Mouse (Mus musculus) right cerebral cortex, postnatal 36 days (tissue): ENCODE measurements around the gene Oxnad1.
"Not testable (repeated sequence)": the region's sequence is repeated elsewhere in the genome, so short reads cannot be mapped to it uniquely, and the experiment has no call there.

Source experiments
- DNase-seq, 2 experiments: peaks; one replicate each; pipeline ENCODE4 v3.0.0; 2022; ENCODE audit warnings: low spot score in 2 of 2, mixed read lengths in 1 of 2

Oxnad1 gene

DNA sequence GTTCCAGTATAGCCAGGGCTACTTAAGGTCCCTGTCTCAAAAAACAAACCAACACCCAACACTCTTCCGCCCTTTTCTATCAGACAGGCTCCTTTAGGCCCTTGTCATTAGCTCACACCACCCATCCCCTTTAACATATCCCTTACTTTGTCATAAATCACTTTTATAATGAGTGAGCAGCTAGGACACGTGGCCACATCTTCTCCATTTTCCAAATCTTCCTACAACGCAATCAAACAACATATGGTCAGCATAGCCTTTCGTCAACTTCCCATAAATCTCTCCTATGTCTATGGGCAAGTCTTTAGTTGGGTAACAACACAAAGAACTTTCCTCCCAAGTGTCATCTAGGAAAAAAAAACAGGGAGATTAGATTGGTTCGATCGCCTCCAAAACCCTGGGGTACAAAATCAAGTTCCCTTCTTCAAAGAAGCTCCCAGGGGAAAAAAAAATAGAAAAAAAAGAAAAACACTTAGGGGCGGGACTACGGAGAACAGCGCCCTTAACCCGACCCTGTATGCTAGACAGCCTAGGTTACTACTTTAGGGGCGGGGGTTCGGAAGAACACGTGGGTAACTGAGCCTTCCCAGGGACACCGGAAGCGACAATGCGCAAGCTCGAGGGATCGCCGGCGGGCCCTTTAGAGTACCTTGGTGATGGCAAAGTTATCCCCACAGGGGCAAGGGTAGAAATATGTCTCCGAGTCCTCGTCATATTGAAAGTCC lies at the start of gene Oxnad1:
TSS of gene Oxnad1 (plus strand) at position 614 of the 725 bp plus-strand sequence.
- no peak for DNase-seq

DNA sequence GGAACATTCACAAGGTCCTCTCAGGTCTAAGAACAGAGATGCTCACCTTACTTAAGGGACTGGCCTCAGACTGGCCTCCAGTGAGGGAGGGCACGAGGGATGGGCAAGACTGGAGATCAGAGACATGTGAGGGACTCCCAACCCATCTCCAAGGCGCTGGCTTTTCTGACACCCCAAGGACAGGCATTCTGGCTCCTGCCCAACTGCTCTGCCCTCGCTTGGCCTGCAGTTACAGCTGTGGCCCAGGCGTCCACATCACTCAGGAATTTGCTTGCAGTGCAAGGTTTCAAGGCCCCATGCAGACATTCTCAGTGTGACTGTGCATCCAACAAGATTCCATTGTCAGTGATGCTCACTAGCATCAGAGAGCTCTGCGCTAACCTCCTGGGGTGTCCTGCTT lies 48.7 kb upstream of the Oxnad1 start:
- DNase-seq = no peak

DNA sequence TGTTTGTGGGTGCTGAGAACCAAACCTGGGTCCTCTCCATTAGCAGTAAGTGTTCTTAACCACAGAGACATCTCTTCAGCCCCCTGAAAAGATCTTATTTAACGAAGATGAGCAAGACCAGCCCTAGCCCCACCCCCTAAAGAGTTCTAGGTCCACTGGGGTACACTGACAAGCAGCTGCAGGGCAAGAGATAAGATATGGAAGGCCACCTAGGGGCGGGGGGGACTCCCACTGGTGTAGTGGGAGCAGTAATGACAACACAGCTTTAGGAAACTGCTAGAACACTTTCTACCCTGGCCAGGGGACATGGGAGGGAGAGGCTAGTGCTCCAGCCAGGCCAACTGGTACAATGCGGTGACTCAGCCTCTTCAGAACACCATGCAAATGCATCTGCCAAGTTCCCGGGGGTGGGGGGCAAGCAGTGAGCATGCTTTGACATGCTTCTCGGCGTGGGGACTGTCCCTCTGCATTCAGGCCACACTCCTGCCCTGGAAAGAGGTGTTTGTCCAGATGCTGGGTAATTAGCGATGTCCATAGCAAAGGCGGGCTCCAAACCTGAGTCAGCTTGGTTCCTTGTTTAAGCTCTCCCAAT lies 47.4 kb upstream of the Oxnad1 start:
- no peak for DNase-seq

DNA sequence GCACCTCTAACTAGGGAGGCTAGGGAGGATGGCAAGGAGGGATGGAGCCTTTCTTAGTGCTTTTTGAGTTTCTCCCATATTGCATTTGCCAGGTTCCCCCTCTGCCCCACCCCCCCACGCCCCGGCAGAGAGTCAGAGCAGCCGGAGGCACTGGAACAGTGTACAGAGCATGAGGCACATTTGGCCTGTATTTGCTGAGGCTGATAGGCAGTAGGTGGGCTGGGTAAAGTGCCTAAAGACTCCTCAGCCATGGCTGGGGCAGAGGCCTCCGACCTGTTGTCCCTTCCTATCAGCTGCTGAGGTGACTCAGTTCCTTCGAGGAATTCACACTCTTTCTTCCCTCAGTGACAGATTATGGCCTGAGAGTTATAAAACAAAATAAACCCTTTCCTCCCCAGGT lies 43.1 kb upstream of the Oxnad1 start:
- no peak for DNase-seq

DNA sequence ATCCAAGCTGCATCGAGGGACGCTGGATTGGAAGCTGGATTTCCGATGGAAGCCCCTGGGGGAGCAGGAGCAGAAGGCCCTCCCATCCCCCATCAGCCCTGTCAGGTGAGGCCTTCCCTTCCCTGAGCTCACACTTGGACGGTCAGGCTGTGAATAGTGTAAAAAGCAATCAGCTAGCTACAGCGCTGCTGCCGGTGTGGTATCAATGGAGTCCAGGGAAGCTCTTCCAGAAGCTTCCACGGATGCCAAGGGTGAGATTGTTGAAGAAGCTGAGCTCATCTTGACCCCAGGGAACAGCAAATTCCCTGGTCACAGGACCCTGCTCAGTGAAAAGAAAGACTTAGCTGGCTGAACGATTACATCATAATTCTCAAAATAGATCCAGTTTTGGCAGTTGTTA lies 38.8 kb upstream of the Oxnad1 start:
- DNase-seq = no peak

DNA sequence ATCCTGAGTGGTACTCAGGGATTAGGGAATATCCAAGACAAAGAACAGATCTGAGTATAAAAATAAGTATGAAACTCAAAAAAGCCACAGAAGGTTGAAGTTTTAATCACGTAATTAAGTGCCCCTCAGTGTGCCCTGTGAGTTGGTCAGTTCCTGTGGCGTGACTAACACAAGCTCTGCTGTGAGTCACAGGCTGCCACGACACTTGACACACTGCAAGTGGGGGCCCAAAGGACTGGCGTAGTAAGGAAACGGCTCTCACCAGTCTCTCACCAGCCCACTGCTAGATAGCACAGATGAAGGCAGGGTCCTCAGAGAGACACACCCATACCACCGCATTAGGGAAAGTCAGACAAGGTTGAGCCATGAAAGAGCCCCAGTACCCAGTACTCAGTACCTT lies 35.0 kb upstream of the Oxnad1 start:
- DNase-seq = no peak

DNA sequence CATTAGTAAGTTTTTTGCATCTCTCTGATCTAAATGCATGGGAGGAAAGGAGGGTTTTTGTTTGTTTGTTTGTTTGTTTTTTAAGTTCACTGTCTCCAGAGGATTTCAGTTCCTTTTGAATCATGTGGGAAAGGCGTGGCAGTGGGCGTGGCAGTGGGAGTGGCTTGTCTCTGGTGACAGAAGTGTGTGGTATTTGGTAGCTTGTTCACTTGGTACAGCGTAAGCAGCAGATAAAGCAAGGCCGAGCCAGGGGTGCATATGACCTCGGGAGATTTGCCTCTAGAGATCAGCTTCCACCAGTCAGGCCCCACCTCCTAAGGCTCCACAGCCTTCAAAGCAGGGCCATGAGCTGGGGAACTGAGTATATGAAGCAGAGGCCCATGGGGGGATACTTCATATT lies 31.3 kb upstream of the Oxnad1 start:
- no peak for DNase-seq

DNA sequence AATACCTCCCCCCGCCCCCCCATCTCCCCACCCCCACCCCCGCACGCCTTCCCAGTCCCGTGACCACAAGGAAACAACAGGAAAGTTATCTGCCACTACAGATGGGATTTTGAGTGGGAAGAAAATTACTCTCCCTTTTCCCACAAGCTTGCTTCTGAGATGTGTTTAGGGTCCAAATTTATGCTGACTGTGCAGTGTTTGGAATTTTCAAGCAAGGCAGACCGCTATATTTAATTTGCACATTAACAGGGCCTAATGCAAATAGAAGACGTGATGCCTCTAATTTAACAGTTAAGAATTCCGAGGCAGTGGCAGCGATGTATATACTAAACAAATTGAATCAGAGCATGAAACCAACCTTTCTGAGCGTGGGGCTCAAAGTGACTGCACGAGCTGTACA lies 30.4 kb upstream of the Oxnad1 start:
- no peak for DNase-seq

DNA sequence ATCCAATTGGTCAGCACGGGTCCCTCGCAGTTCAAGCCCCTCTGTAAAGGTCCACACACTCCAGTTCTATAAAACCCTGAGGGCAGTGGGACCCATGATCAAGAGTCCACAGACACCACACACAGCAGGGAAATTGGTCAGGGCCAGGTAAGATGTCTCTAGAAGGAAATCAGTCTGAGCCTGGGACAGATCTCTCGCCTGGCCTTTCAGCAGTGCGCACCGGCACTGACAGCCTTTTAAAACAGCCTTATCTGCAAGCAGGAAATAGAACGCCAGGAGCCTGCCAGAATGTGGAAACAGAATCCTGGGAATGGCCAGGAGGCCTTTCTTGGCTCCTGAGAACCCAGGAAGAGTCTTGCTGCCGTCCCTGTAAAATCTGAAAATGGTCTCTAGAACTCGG lies 29.4 kb upstream of the Oxnad1 start:
- no peak for DNase-seq

DNA sequence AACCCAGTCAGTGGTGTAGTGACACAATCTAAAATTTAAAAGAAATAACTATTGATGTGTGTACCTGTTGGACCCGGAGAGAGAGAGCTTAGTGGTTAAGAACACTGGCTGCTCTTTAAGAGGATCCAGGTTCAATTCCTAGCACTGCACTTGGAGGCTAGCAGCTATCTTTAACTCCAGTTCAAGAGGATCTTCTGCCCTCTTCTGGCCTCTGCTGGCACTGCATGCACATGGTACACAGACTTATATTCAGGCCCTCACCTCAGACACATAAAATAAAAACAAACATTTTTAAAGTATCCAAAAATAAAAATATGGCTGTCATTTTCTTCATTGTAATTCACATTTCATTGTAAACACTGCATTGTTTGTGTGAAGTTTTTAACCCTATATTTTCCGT lies 28.5 kb upstream of the Oxnad1 start:
- no peak for DNase-seq

DNA sequence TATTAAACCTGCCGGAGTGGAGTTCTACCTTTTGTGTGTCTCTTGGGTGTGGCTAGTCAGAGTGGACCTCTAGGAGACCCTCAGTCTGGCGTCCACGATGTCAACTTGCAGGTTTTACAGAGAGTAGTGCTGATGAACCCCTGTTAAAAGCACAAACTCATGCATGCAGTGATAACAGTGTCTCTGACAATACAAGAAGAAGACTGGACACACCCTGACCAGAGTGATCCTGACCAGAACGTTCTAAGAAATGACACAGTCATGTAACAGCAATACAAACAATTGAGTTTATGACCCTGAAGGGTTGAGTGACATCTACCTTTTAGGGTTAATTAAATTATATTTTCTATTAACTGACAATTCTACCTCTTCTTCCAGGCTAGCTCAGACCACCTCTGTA lies 27.5 kb upstream of the Oxnad1 start:
- no peak for DNase-seq

DNA sequence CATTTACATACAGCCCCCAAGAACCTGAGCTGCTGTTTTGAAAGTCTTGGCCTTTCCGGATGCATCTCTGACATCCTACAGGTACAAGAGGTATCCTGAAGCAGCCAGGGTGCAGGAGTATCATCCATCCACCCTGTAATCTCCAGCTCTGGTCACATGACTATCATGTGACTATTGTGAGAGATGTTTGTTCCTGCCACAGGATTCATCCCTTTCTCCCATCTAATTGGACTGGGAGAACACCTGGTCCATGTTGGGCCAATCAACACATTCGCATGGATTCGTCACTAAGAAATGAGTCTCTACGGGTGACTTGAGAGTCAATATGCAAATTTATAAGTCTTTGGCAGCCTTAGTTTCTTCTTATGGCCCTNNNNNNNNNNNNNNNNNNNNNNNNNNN lies 23.8 kb upstream of the Oxnad1 start:
- DNase-seq = no peak

DNA sequence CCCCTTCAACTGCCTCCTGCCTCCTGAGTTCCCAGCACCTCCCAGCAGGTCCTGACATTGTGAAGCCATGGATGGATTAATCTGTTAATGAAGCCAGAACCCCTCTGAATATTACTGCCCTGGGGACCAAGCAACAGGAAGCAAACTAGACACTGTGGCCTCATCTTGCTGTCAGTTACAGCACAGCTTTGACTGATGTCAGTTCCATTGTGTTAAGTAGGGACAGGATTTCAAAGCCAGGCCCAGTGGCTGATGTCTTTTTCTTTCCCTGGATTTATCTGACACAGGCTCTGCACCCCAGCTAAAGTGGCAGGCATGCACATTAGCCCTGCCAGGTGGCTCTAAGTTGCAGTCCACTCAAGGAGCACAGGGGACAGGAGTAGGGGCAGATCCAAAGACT lies 12.4 kb upstream of the Oxnad1 start:
- DNase-seq = no peak

DNA sequence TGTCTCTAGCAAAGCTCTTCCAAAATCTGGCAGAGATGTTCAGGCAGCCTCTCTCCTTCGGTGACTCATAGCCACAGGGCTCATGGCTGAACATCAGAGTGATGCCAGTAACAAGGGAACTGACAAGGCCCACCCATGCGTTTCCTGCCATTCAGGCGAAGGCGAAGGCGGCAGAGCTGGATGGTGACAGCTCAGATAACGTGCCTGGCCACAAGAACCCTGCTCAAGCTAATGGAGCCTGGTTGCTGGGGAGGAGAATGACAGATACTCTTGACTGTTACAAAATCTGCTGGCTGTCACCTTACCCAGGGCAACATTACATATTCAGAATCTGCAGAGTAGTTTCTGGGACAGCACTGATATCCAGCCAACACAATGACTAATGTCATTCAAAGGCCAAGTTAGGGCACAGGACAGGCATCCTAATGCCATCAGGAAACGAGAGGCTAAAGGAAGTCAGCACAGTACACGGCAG lies 11.9 kb upstream of the Oxnad1 start:
- DNase-seq = peak; percentile 64 to 72

DNA sequence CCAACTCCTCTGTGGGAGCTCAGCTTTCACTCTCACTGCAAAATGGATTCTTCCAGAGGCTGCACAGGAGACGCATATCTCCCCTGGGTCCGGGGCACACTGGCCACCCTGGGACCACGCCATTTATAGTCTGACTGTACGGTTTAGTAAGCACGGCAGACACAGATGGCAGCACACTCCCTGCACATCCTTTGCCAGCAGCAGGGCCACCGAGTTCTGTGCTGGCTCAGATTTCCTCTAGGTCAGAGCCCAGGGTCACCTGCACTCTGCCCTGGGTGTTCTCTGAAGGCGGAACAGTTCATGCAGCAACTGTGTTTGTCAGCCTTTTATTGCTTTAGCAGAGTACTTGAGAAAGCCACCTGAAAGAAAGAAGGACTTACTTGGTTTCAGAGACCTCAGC lies 11.3 kb upstream of the Oxnad1 start:
- DNase-seq = no peak

DNA sequence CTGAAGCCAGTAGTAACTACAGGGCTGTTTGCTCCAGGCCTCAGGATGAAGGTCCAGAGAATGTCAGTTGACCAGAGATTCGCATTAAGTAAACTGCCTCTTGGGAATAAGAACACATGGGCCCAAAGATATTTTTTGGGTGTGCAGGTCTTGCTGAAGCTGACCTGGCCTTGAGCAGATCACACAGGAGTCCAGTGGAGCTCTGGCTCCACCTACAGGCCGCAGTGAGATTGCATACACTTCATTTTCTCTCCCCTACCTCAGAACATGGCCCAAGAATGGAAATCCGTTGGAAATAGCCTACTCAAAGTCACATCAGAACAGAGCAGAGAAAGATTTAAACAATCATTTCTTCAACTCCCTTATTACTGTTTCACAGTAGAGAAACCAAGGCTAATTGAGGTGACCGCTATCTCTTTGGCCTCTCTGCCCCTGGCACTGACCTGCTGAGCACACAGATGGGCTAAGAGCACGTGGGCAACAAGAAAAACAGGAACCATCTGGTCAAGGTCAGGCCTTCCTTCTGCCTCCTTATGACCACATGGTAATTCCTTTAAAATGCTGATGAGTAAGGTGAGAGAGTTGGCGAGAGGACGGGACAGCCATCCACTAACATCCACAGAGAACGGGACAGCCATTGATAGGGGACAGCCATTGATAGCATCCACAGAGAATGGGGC lies 8.1 kb upstream of the Oxnad1 start:
- DNase-seq = peak in 1 of 2 experiments; percentile 18

DNA sequence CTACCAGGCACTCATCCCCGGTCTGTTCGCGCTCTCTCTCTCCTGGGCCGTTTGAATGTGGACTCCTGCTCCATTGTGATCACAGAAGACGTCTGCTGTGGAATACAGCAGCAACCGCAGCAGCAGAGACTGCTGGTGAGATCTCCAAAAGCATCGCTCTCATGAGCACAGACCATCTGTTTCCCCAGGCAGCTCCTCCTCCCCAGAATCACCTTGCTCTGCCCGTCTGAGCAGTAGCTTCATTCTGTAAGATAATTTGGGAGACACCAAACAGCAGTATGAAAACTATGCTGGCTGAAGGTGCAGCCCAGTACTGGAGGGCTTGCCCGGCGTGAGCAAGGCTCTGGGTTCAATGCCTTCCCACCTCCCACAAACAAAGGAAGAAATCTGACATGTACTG lies 4.1 kb upstream of the Oxnad1 start:
- no peak for DNase-seq

DNA sequence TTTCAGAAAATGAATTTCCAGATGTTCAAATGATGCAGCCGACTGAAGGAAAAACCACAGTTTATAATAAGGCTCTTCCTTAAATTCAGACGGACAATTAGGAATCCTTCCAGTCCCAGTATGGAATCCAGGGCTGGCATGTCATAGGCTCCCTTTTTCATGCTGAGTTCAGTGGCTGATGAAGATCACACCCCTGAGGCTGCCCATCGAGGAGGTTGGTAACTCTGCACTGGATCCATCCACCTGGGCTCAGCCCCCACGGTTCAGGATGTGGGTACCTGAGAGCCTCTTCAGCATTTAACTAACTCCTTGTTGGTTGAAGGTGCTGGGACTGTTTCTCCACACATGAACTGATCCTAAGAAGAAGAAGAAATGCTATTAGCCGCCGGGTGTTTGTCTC lies 2.3 kb upstream of the Oxnad1 start:
- no peak for DNase-seq

DNA sequence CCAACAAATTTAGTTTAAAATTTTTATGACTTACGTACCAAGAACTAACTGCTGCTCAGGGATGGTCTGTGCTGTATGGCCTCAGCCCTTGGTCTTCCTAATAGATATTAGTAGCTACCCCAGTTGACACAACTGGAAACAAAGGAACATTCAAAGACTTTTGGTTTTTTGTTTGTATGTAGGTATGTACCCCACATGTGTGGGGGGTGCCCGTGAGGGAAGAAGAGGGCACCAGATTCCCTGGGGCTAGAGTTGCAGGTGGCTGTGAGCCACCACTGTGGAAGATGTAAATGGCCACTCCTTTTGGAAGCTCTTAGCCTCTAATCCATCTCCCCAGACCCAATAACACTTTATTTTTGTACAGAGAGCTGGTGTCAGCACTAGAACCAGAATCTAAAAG lies 1.7 kb upstream of the Oxnad1 start:
- no peak for DNase-seq

DNA sequence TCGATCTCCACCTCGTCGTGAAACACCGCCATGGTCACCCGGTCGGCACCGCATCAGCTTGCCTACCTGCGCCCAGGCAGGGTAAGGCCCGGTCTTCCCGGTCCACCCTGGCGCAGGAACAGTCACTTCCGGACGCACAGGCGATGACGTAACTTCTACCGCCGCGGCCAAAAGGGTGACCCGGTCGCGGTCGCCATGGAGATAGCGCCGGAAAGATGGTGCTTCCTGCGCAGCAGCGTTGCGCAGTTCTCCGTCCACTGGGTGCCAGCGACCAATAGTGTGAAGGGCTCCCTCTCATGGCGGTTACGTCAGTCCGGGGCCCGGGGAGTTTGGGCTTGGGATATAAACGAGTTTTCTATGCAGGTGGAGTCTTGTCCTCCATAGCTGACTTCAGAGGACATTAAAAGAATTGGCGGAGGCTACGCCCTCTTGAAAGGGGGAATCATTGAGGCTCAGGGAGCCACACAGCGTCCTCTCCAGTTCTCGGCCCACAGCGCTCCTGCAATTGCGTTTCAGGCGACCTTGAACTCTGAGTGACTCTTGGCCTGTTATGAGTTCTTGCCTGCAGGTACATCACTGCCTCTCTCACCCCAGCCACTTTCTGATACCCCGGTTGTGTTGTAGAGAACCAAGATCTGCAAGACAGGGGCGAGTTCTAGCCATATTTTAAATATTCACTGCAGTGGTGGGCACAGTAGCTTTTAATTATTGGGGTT lies 470 bp downstream of the Oxnad1 start, which contains the start of gene Dph3:
TSS of gene Dph3 (minus strand) at position 244 of the 716 bp plus-strand sequence.
- peak; percentile 99 for DNase-seq

DNA sequence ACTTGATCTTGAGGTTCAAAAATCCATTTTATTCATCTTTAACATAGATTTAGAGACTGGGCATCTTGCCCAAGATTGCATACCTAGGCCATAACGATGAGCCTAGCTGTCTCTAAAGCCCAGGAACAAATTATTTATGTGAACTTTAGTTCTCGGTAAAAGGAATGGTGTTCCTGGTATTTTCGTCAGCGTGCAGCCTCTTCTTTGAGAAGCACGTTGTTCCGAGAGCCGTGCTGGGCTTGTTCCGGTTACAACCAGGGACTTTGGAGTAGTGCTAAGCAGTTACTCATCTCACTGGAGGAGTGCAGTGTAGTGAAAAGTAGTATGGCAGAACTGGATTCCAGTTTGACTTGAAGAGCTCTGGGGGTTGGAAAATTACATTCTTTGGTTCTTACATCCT lies 1.1 kb downstream of the Oxnad1 start:
- DNase-seq = no peak

DNA sequence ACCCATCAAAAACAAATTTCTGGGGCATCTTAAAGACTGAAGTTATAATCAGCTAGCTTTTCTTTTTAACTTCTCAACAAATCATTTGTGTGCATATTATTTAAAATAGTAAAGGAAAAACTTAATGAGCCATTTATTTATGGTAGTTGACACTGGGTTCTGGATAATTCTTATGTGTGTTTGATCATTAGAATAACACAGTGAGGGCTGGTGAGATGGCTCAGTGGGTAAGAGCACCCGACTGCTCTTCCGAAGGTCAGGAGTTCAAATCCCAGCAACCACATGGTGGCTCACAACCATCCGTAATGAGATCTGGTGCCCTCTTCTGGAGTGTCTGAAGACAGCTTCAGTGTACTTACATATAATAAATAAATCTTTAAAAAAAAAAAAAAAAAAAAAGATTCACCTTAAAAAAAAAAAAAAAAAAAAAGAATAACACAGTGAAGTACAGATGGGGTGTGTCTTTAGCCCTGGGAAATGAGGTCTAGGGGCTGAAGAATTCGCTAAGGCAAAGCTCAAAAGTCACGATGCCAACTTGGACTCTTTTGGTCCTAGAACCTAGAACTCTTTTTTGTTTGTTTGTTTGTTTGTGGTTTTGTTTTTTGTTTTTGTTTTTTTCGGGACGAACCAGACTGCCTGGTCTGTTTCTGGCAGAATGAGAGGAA lies 2.5 kb downstream of the Oxnad1 start:
- DNase-seq = not testable (repeated sequence)
